Mouse (Mus musculus): ENCODE measurements at regions not wholly inside any gene's neighbourhood (a gene's known extent, or its start where the extent isn't known, plus 50 kb on each side); places are given as distances from the start of the nearest gene placed in this dataset.

- no peak for DNase-seq
Measured at GRCm38 (mm10) chr1:77316198-77316597, 198.7 kb downstream of the Epha4 start.
